Mouse (Mus musculus) kidney, adult 2 months (tissue): ENCODE measurements at regions not wholly inside any gene's neighbourhood (a gene's known extent, or its start where the extent isn't known, plus 50 kb on each side); places are given as distances from the start of the nearest gene placed in this dataset.

Source experiments
- CTCF ChIP-seq: fragments of 200-500 bp; conservative IDR thresholded peaks from 2 replicates; pipeline ENCODE4 v1.5.1; 2011; ENCODE audit warnings: low read depth, mild to moderate bottlenecking, control low read depth, low read length, moderate library complexity, mixed read lengths; ENCODE audit not compliant: insufficient read depth, insufficient read length
- POLR2A ChIP-seq: fragments of 200-500 bp; IDR thresholded peaks from one replicate; pipeline ENCODE4 v1.6.1; 2011; ENCODE audit warnings: low read depth, low read length, control low read depth

GRCm38 (mm10) chr14:76684327-76684726, 127.6 kb upstream of the Serp2 start:
- TF ChIP-seq CTCF = no peak
- no peak for TF ChIP-seq POLR2A
